Mouse (Mus musculus): ENCODE data around the gene Stxbp3.

DNA sequence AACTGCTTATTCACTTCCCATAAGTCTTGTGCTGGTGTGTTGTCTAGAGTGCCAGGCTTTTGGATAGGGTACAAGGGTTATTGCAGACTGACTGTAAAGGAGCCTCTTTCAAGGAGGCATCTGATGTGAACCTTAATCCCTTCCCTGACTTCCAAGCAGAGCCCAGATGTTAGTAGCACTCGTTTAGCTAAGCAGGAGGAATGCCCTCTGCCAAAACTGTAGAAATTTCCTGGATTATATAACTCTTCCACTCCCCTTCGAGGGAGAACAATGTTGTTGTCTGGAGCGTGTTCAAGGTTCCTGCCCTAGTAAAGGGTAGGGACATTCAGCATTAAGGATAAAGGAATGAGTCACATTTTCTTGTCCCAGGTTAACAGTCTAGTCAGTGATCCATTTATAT is 6.3 kb upstream of the Stxbp3 start:
- TF ChIP-seq FOSL1 (IDR thresholded peaks at IDR 0.05; ENCODE audit: insufficient read depth, low read length, poor library complexity, severe bottlenecking): no peak
- TF ChIP-seq CTCF (IDR thresholded peaks at IDR 0.05; ENCODE audit: control insufficient read depth, insufficient read depth, insufficient read length): no peak
- TF ChIP-seq MYOG (IDR thresholded peaks at IDR 0.05; ENCODE audit: control insufficient read depth, extremely low read depth, insufficient read length): no peak
- no peak for TF ChIP-seq MAX (IDR thresholded peaks at IDR 0.05)
- TF ChIP-seq CEBPB (IDR thresholded peaks at IDR 0.05; ENCODE audit: low read depth): no peak

Measured in C2C12 (cell line).